Mouse (Mus musculus): ENCODE measurements around the gene Cpa5. TPM values are rescaled to one million over a fixed set of nuclear protein-coding genes. Genes with fewer than 3 reads are reported as not detected.

Gene Cpa5
- total and polyA plus RNA-seq, 3 experiments, result not detected

DNA sequence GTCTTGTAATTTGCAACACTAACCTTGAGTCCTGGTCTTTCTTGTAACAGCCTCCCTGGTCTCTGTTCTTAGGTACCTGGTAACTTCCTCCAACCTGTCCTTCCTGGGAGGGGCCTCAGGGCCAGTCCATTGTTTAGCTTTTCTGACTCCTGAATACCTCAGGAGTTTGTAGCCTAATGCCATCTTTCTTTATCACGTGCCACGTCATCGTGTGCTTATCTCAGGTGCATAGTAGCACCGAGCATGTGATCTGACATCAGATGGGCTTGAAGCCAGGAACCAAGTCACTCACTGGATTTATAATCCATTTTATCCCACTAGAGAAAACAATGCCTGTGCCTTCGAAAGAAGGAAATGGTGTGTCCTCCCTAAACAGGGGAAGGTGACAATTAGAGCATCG is 47.2 kb upstream of the Cpa5 start:
- in situ Hi-C loops (cut with MboI; ENCODE audit: low pct_ligation_motif_present, low pct_unique_long_range_greater_than_20kb, low sequenced_read_pairs), result no loop called here
- dilution Hi-C loops (cut with MboI; ENCODE audit: extremely low pct_ligation_motif_present, extremely low pct_unique_long_range_greater_than_20kb, low sequenced_read_pairs), result no loop called here
- no peak overlapping the region for H3K4me2 ChIP-seq (ENCODE audit: insufficient read depth, low read depth, poor library complexity, severe bottlenecking)
- DNase-seq (ENCODE audit: extremely low read depth), result no peak
- no peaks in the 10 kb centered on the region for H3K79me2 ChIP-seq (replicated peaks; ENCODE audit: control insufficient read depth, extremely low read depth, insufficient read depth, poor library complexity, severe bottlenecking)
- no peaks in the 10 kb centered on the region for H3K36me3 ChIP-seq (replicated peaks in 1 of 2; ENCODE audit: control insufficient read depth in 1 of 2, insufficient read depth in 1 of 2, low read length in 1 of 2)
- H3K27ac ChIP-seq (ENCODE audit: insufficient read depth, low read depth), result no peak overlapping the region
- H3K27me3 ChIP-seq (replicated peaks), result no peaks in the 10 kb centered on the region
- H3K4me1 ChIP-seq (ENCODE audit: control insufficient read depth in 1 of 2, insufficient read depth in 2 of 2), result no peaks in the 10 kb centered on the region
- H3K9me3 ChIP-seq (replicated peaks; ENCODE audit: low read length), result no peaks in the 10 kb centered on the region
- no peak overlapping the region for H3K4me3 ChIP-seq (replicated peaks in 1 of 3; ENCODE audit: low read depth in 2 of 3, low read length in 2 of 3, poor library complexity in 1 of 3)
- TF ChIP-seq ZMIZ1 (IDR thresholded peaks at IDR 0.05; ENCODE audit: low read depth, low read length) (no peak), USF2 (conservative IDR thresholded peaks at IDR 0.05; ENCODE audit: low read depth, low read length) (no peak), ELF1 (IDR thresholded peaks at IDR 0.05; ENCODE audit: low read depth, low read length) (no peak), NELFE (IDR thresholded peaks at IDR 0.05; ENCODE audit: low read depth, low read length) (no peak), USF1 (IDR thresholded peaks at IDR 0.05; ENCODE audit: low read depth, low read length) (no peak), SMC3 (IDR thresholded peaks at IDR 0.05; ENCODE audit: low read depth, low read length) (no peak), JUND (conservative IDR thresholded peaks at IDR 0.05; ENCODE audit: low read depth, low read length) (no peak)
- H3K9ac ChIP-seq (ENCODE audit: insufficient read depth, low read depth), result no peak overlapping the region

DNA sequence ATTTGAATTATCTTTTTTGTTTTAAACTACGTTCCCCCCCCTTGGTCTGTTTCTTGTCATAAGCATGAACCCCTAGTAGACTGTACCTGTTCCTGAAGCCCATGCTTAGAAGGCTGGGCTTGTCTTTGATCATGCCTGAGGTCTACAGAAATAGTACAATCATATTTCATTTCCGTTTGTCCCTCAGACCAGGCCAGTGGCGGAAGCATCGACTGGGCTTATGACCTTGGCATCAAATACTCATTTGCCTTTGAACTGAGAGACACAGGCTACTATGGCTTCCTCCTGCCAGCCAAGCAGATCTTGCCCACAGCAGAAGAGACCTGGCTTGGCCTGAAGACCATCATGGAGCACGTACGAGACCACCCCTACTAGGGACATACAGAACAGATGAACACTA is 46.8 kb upstream of the Cpa5 start:
- no peak for DNase-seq (ENCODE audit: extremely low read depth)
- Histone ChIP-seq H3K4me3 (replicated peaks in 1 of 3; ENCODE audit: low read depth in 2 of 3, low read length in 2 of 3, poor library complexity in 1 of 3) (no peak overlapping the region), H3K27ac (ENCODE audit: insufficient read depth, low read depth) (no peak overlapping the region), H3K79me2 (replicated peaks; ENCODE audit: control insufficient read depth, extremely low read depth, insufficient read depth, poor library complexity, severe bottlenecking) (no peaks in the 10 kb centered on the region), H3K4me2 (ENCODE audit: insufficient read depth, low read depth, poor library complexity, severe bottlenecking) (no peak overlapping the region), H3K36me3 (replicated peaks in 1 of 2; ENCODE audit: control insufficient read depth in 1 of 2, insufficient read depth in 1 of 2, low read length in 1 of 2) (no peaks in the 10 kb centered on the region), H3K9ac (ENCODE audit: insufficient read depth, low read depth) (no peak overlapping the region), H3K9me3 (replicated peaks; ENCODE audit: low read length) (no peaks in the 10 kb centered on the region), H3K27me3 (replicated peaks) (no peaks in the 10 kb centered on the region), H3K4me1 (ENCODE audit: control insufficient read depth in 1 of 2, insufficient read depth in 2 of 2) (no peaks in the 10 kb centered on the region)
- TF ChIP-seq NRF1 (IDR thresholded peaks at IDR 0.05; ENCODE audit: low read depth, low read length) (no peak), EP300 (IDR thresholded peaks at IDR 0.05; ENCODE audit: low read length) (no peak), CHD1 (IDR thresholded peaks at IDR 0.05; ENCODE audit: low read depth, low read length) (no peak), IRF4 (IDR thresholded peaks at IDR 0.05; ENCODE audit: low read depth, low read length) (no peak), ELF1 (IDR thresholded peaks at IDR 0.05; ENCODE audit: low read depth, low read length) (no peak), TBP (conservative IDR thresholded peaks at IDR 0.05; ENCODE audit: low read depth, low read length) (no peak), MAFK (IDR thresholded peaks at IDR 0.05; ENCODE audit: insufficient replicate concordance, low read length) (no peak), POLR2A (IDR thresholded peaks at IDR 0.05; ENCODE audit: low read depth, low read length) (no peak), PAX5 (IDR thresholded peaks at IDR 0.05; ENCODE audit: low read length) (no peak), CHD2 (IDR thresholded peaks at IDR 0.05; ENCODE audit: low read length) (no peak), ZNF384 (IDR thresholded peaks at IDR 0.05; ENCODE audit: low read depth, low read length) (no peak), RAD21 (IDR thresholded peaks at IDR 0.05; ENCODE audit: low read depth, low read length) (no peak), SIN3A (IDR thresholded peaks at IDR 0.05; ENCODE audit: low read length) (no peak), SMC3 (IDR thresholded peaks at IDR 0.05; ENCODE audit: low read depth, low read length) (no peak), POLR2AphosphoS2 (IDR thresholded peaks at IDR 0.05; ENCODE audit: low read depth, low read length) (no peak), CTCF (conservative IDR thresholded peaks at IDR 0.05 in 1 of 2, IDR thresholded peaks at IDR 0.05 in 1 of 2; ENCODE audit: low read depth in 2 of 2, low read length in 2 of 2) (no peak)
- dilution Hi-C loops (cut with MboI; ENCODE audit: extremely low pct_ligation_motif_present, extremely low pct_unique_long_range_greater_than_20kb, low sequenced_read_pairs), result no loop called here
- in situ Hi-C loops (cut with MboI; ENCODE audit: low pct_ligation_motif_present, low pct_unique_long_range_greater_than_20kb, low sequenced_read_pairs), result no loop called here
